Mouse (Mus musculus) frontal cortex, postnatal 14 days (tissue): Measurements from ENCODE around the gene Faf2.

Experiments
- DNase-seq, 2 experiments: peaks; one replicate each; pipeline ENCODE4 v3.0.0; 2022; ENCODE audit warnings: low spot score in 2 of 2

Gene Faf2

DNA sequence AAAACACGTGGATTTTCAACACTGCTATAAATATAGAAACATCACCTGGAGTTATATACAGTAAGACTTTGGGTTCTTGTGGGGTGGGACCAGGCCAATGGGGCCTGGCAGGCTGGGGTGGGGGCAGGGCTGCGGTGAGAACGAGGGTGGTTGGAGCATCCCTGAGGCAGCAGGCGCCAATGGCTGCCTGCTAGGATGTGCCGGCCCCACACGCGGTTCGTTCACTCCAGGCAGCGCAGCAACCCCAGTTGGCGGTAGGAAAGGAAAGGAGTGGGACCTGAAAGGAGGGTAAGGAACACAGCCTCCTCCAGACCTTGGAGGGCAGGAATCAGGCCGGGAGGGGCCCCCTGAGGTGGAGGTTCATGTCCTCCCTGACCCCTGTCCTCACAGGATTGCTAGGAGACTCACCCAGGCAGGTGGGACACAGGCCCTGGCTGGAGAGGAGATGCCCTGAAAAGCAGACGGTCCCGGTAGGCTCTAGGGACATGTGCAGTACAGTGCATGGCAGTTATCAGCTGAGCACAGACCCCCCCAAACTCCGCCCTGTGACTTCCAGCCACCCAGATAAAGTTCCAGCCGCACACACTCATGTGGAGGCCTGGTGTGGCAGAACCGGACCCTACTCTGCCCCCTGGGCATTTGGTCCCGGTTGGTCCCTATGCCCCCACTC is 58.7 kb downstream of the Faf2 start:
- no peak for DNase-seq

DNA sequence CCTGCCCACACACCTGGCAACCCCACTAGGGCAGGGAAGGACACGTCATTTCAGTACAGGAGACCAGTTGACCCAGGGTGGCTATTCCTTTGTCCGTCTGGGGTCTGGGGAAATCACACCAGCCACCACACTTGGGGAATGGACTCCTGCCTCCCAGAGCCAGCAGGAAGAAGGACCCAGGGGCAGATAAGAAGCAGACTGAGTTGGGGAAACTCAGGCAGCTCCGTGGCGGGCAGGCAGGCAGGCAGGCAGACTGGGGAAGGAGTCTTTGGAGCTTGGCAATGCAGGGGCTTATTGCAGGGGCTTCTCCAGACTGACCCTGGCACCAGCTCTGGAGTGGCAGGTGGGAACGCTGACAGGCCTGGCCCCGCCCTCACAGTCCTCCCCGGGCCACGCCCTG is 59.7 kb downstream of the Faf2 start:
- DNase-seq, result no peak

DNA sequence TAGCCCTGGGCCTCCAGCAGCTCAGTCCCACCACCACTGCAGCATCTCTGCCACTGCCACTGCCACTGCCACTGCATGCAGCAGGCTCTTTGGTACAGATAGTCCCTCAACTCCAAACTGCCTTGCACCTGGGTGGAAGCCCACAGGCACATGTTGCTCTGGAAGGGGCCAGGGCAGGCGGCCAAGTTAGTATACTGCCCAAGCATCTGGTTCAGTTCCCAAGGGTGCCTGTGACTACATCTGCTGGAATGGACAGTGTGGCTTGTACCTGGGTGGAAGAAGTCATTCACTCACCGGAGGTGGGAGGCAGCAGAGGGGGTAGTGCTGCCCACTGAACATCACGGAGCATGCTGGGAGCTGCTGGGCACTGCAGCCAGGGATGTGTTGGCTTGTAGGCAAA is 61.7 kb downstream of the Faf2 start:
- no peak for DNase-seq

DNA sequence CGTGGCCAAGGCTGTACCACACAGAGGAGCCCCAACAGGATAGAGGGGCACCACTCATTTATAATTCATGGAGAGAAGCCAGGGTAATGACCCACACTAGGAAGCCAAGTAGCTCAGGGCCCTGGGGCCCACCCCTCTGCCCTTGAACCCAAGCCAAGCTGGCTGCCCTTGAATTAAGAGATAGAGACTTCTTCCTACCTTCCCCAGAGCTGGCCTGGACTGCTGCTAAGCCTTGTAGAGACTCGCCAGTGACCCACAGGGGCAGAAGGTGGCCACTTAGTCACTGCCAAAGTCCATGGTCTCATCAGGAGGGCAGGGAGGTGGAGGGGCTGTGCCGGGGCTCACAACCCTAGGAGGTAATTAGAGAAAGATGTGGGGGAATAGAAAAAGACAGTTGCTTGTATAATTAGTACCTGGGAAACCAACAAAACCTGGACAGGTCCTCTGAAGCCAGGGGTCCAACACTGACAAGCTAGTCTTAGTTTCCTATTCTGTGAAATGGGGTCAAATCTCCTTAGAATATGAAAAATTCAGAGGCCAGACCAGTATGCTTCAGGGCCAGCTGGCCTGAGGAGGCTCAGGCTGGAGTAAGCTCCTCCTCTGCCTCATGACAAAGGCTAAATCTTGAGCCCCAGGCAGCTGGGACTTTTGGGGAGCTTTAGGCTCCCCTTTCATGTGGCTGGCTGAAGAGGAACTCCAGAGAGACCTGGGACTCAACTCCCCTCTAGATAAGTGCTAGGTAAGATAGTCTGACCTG is 62.7 kb downstream of the Faf2 start:
- no peak for DNase-seq

- DNase-seq, result peak in 1 of 2 experiments; percentile 16
These were observed 63.6 kb downstream of the Faf2 start for GRCm38 (mm10) chr13:54685174-54685573.

DNA sequence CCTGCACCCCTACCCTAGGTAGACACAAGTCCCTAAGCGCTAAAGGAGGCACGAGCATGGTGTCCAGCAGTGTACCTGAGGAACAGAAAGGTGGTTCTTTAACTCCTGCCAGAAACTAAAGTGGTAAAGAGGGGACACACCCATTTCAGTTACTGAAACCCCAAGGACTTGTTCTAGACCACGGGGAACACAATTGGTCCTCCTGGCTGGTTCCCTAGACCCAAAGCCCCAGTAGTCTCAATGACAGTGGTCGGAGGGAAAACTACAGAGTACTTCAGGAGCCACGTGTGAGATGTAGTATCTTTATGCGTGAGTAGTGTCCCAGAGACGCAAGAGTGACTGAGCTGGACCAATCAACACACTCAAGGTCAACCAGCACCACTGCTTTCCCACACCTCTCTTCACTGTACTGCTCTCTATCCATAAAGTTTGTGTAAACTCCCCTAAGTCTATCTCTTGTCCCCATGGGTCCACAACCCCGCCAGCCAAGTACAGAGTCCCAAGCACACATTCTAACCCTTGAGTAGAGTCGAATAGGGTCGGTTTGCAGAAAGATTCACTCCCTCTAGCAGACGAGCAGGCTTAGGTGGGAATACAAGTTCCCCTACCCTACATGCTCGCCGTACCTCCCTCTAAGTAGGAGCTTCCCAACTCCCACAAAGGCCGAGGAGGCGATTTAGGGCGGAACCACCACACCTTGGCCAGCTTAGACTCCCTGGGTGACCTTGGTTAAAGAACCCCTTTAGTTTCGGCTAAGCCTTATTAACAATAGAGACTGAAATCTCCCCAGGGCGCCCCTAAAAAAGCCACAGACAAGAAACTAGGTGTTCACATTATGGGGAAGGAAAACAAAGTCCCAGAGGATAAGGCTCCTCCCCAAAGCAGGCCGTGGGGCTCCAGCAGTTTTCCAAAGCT is 64.8 kb downstream of the Faf2 start:
- peak in 1 of 2 experiments; percentile 9 for DNase-seq

DNA sequence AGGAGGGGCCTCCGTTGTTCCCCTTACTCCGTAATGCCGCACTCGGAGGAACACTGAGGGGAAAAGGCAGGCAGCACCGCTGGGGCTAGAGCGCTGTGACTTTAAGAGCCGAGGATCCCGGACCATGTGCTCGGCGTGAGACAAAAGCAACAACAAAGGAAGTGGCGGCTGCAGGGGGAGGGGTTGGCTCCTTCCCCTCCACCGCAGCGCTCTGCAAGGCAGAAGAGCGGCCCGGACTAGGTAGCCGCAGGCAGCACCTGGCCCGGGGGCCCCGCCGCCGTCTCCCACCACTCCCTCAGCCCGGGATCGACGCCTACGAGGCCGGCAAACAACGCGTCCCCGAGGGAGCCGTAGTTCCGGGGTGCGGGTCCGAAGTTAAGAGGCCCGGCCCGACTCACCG is 65.5 kb downstream of the Faf2 start:
- DNase-seq, result peak; percentile 62 to 70

DNA sequence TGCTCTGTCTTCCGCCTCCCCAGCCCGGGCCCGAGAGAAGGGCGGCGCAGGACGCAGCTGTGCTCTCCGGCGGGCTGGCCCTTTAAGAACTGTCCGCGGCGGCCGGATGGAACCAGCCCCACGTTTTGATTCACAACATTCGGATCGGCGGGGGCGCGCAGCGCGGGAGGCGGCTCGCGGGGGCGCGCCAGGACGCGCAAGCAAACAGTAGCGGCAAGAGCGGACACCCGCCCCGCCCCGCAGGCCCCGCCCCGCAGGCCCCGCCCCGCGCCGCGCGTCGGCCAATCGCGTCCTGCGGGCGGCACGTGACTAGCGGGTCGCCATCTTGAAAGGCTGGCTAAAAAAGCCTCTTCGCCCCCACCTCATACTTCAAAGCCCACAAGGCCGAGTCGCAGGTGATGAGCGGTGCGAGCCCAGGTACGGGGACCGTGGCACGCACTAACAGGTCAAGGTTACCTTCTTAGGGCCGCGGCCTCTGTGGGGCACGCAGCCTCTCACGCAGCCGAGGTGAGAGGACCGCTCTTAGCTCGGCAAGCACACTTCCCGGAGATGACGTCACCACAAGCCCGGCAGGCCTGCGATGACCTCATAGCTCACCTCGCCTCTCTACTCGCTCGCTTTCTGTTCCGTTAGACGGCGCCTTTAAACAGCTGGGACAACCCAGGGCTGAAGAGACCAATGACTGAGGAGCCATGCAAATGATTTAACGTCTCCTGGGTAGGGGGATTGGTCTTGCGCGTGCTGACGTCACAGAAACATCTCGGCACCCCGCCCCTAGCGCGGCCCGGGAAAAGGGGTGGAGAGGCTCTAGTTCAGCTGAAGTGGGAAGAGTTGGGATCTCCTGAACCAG is 66.2 kb downstream of the Faf2 start:
- DNase-seq, result peak; percentile 96 to 97

GRCm38 (mm10) chr13:54690151-54690740 is 68.7 kb downstream of the Faf2 start:
- DNase-seq, result no peak

- DNase-seq, result no peak
These were observed 70.2 kb downstream of the Faf2 start for GRCm38 (mm10) chr13:54691737-54692136.

GRCm38 (mm10) chr13:54692711-54693557 is 71.3 kb downstream of the Faf2 start:
- peak in 1 of 2 experiments; percentile 41 for DNase-seq

DNA sequence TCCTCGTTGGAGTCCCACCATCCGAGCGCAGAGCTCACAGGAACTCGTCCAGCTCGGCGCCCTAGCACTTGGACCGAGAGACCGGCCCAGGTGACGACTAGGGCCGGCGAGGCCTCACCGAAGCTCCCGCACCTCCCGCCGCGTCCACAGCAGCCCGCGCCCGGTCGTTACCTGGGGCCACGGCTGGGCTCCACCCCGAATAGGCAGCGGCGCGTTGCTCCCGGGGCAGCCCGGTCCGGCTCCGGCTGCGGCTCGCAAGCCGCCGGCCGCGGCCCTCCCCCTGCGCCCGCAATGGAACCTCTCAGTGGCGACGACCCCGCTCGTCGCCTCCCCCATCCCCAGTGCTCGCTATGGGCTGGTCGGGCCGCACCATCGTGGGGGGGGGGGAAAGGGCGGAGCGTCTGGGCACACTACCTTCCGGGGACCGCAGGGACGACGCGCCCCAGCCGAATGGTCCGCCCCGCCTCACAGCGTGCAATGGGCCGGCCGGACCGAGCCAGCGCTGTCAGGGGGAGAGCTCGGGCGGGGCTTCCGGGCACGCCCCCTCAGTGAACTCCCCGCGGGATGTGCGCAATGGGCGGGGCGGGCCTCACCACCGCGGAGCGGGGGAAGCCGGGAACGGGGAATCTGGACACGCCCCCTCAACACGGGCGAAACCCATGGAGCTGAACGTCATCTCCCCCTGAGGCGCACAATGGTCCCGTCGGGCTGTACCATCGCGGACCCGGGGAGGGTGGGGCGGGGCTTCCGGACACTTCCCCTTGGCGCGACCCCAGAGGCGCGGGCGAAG is 72.2 kb downstream of the Faf2 start, which contains the start of gene Rnf44:
Rnf44 (minus strand) TSS at position 350 of the 790 bp plus-strand sequence.
- DNase-seq, result peak; percentile 98

DNA sequence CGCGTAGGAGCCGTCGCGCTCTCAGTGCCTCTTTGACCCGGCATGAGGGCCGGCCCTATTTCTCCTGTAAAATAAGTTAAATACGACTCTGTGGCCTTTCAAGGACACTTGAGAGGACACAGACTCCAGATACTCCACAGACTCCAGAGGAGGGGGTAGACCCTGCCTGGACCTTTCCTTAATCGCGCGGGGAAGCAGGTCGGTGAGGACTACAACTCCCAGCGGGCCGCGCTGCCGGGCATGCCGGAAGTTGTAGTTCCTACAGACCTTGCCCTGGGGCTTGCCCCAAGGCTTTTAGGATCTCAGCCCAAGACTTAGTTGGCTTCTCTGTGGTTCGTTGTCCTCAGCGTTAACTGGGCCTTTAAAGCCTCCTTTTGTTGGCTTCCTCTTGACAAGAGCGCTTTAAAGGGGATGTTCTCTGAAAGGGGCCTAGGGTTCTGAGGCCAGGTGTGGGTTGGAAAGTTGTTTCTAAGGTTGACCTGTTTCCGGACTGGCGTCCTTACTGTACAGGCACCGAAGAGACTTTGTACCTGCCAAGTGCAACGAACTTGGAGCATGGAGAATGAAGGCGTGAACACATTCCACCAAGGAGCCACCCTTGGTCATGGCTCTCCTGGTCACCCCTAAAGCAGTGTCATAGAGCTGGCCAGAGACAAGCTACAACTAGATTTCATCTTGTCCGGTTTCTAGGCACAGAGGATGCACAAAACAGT is 72.9 kb downstream of the Faf2 start:
- peak; percentile 86 for DNase-seq

- no peak for DNase-seq
These were observed 74.1 kb downstream of the Faf2 start for GRCm38 (mm10) chr13:54695479-54696230.

GRCm38 (mm10) chr13:54701243-54701642 is 79.7 kb downstream of the Faf2 start, which contains the start of gene Cdhr2:
Cdhr2 (plus strand) TSS chr13:54701461.
- DNase-seq, result no peak

DNA sequence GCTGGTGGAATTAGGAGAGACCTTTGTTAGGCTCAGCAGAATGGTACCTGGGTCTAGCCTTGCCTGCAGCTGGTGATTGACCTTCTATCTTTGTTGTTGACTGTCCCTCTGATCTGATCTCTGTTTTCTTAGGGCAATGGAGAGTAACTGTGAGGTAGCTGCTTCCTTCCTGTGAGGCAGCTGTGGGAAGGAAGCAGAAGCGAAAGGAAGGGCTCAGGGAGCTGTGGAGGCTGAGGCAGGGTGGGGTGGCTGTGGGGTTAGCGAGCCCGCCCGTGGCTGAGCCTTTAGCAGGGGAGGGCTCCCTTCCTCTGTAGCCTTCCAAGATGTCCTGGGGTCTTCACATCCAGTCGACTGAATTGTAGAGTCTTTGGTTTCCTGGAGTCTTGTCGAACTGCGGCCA is 80.9 kb downstream of the Faf2 start:
- no peak for DNase-seq

GRCm38 (mm10) chr13:54704890-54705289 is 83.3 kb downstream of the Faf2 start:
- no peak for DNase-seq

GRCm38 (mm10) chr13:54710866-54711265 is 89.3 kb downstream of the Faf2 start:
- no peak for DNase-seq
